Mouse (Mus musculus): ENCODE measurements around the gene Pigyl. TPM values are rescaled to one million over a fixed set of nuclear protein-coding genes. Genes with fewer than 3 reads are reported as not detected.

The Pigyl gene
- polyA plus RNA-seq, 1 experiment from 2014 or later: 77.3 TPM

DNA sequence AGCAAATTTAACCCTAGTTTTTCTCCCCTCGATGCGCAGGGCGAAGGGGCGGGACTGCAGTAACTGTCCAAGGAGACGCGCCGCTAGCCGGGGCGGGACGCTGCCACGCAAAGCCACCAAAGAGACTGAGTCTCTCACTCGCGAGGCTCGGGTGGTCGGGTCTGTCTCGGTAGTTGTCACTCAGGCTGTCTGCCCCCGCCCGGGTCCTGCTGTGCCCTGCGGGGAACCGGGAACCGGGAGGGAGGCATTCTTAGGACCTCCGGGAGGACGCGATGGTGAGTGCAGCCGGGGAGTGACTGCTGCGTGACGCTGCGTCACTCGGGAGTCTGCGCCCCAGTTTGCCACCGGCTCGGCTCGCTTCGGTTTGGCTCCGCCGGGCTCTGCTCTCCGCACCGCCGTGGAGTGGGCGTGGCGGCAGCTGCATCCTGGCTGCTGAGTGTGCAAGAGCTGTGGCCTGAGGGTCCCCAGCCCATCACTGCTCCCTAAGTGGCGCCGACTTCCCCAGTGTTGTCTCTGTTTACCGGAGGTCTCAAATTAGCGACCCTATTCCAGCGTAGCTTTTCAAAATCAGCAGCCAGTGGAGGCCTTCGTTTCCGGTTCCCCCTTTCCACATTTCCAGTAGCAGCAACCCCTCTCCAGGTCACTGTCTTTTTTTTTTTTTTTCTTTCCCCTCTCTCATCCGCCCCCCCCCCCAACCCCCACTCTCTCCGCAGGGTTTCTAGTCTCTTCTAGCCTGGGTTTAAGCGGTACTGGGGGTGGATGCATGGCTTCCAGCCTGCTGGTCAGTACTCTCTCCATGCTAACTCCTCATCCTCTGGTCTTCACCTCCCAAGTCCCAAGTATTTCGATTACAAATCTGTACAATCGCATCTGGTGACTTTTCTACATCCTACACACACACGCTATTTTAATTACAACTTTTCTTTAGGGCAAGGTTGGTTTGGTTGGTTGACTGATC is 8.3 kb downstream of the Pigyl start:
- H3K36me3 ChIP-seq: no peaks in the 10 kb centered on the region
- H3K27me3 ChIP-seq: no peaks in the 10 kb centered on the region
- H3K4me3 ChIP-seq: peak overlapping the region; percentile 63
- H3K27ac ChIP-seq: no peak overlapping the region
- ATAC-seq (ENCODE audit: borderline replicate concordance, extremely low read depth, low FRiP score, low TSS enrichment): peak; percentile 69; the same call in 1 of the 2 replicates
- H3K4me2 ChIP-seq: peak overlapping the region; percentile 98
- H3K4me1 ChIP-seq: no peaks in the 10 kb centered on the region
- peaks cover 2% of the 10 kb centered on the region; the same call in 1 of the 2 replicates for H3K9me3 ChIP-seq
- WGBS: 3% methylated on average over 53 of the region's 54 CpGs
- H3K9ac ChIP-seq: peak overlapping the region; percentile 69

DNA sequence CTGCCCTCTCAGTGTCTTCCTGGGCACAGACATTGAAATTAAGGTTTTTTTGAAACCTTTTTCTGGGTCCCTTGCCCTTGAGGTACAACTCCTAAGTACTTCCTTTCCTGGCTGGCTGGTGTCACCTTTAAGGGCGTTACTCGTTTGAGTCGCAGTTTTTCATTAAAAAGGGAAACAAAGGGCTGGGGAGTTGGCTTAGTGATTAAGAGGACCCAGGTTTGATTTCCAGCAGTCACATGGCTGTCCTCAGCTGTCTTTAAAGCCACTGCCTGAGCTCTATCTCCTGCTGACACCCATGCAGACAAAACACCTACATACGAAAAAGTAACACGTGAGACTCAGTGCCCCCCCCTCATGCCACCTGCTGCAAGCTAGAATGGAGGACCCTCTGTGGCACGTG is 9.3 kb downstream of the Pigyl start:
- Histone ChIP-seq H3K4me1 (no peaks in the 10 kb centered on the region), H3K4me3 (no peak overlapping the region), H3K4me2 (no peak overlapping the region), H3K36me3 (no peaks in the 10 kb centered on the region), H3K9ac (no peak overlapping the region), H3K27me3 (no peaks in the 10 kb centered on the region), H3K9me3 (peaks cover 2% of the 10 kb centered on the region; the same call in 1 of the 2 replicates), H3K27ac (no peak overlapping the region)
- 43% methylated on average over 6 of the region's 6 CpGs for WGBS
- no peak for ATAC-seq (ENCODE audit: borderline replicate concordance, extremely low read depth, low FRiP score, low TSS enrichment)

DNA sequence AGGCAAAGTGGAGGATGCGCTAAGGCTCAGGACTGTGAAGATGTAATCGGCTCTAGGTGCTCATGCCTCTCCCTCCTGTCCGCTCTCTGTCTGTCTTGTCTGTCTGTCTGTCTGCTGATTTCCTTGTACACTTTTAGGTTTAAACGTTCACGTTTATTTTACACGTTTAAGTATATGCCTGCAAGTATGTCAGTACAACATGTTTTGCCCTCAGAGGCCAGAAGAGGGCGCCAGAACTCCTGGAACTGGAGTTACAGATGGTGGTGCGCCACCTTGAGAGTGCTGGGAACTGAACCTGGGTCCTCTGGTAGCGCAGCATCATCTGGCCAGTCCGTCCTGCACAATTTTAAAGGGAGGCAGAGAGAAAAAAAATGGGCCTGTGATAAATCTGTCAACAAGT is 10.0 kb downstream of the Pigyl start:
- WGBS: 85% methylated on average over 10 of the region's 10 CpGs

DNA sequence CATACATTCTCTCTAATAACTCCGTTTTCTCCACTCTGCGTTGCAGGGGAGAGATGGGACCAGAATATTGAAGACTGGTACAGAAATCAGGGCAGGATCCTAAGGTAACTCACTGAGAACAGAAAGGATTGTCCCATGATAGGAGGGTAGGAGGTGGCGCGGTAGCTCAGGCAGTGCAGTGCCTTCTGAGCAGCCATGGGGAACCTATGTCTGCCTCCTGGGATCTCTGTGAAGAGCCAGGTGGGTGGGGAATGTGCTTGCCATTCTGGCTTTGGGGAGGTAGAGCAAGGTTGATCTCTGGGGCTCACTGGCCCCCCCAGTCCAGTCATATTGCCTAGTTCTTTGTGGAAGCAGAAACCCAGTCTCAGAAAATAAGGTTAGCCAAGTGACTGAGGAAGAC is 11.1 kb downstream of the Pigyl start:
- Histone ChIP-seq H3K9ac (no peak overlapping the region), H3K4me1 (no peaks in the 10 kb centered on the region), H3K27ac (no peak overlapping the region), H3K36me3 (no peaks in the 10 kb centered on the region), H3K4me3 (no peak overlapping the region), H3K9me3 (peaks cover 2% of the 10 kb centered on the region; the same call in 1 of the 2 replicates), H3K27me3 (no peaks in the 10 kb centered on the region), H3K4me2 (no peak overlapping the region)
- 92% methylated on average over 4 of the region's 4 CpGs for WGBS
- ATAC-seq (ENCODE audit: borderline replicate concordance, extremely low read depth, low FRiP score, low TSS enrichment): no peak

More for the DNA sequence above, 10.0 kb downstream of the Pigyl start:
- H3K9me3 ChIP-seq: peaks cover 2% of the 10 kb centered on the region; the same call in 1 of the 2 replicates
- no peaks in the 10 kb centered on the region for H3K27me3 ChIP-seq
- H3K27ac ChIP-seq: no peak overlapping the region
- H3K4me2 ChIP-seq: no peak overlapping the region
- no peak overlapping the region for H3K4me3 ChIP-seq
- no peak overlapping the region for H3K9ac ChIP-seq
- ATAC-seq (ENCODE audit: borderline replicate concordance, extremely low read depth, low FRiP score, low TSS enrichment): no peak
- no peaks in the 10 kb centered on the region for H3K4me1 ChIP-seq
- no peaks in the 10 kb centered on the region for H3K36me3 ChIP-seq

DNA sequence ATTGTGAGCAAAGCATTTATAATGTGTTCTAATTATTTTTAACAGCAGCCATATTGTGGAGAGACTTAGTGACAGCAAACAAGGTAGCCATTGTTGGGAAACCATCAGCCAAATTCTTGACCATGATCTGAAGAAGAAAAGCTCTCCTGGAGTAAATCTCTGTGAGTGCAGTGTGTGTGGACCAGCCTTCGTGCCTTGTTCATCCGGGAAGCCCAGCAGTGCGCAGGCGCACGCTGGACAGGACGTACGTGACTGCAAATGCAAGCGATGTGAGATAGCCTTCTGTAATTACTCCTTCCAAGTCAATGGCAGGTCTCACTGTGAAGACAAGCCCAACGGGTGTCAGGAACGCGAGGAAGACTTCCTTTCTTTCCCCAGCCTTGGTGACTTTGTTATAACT is 12.7 kb downstream of the Pigyl start:
- Histone ChIP-seq H3K36me3 (no peaks in the 10 kb centered on the region), H3K9me3 (peaks cover 2% of the 10 kb centered on the region; the same call in 1 of the 2 replicates), H3K27ac (no peak overlapping the region), H3K27me3 (no peaks in the 10 kb centered on the region), H3K4me3 (no peak overlapping the region), H3K4me2 (no peak overlapping the region), H3K4me1 (no peaks in the 10 kb centered on the region), H3K9ac (no peak overlapping the region)
- WGBS: 90% methylated on average over 11 of the region's 11 CpGs
- no peak for ATAC-seq (ENCODE audit: borderline replicate concordance, extremely low read depth, low FRiP score, low TSS enrichment)

DNA sequence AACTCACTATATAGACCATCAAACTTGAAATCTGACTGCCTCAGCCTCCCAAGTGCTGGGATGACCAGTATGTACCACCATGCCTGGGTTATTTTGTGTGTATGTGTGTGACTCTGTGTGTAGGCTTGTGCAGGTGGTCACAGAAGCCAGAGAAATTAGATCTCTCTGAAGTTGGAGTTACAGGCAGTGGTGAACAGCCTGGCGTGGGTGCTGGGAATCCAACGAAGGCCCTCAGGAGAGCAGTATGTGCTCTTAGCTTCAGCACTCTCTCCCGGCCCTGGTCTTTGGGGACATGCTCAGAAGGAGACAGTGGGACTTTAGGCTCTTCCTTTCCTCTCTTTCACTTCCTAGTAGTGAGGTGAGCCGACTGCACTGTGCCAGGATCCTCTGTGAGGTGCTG is 15.7 kb downstream of the Pigyl start:
- Histone ChIP-seq H3K4me3 (no peak overlapping the region), H3K27ac (no peak overlapping the region), H3K4me2 (no peak overlapping the region), H3K9me3 (no peaks in the 10 kb centered on the region; the same call in 1 of the 2 replicates), H3K27me3 (no peaks in the 10 kb centered on the region), H3K36me3 (no peaks in the 10 kb centered on the region), H3K9ac (no peak overlapping the region), H3K4me1 (no peaks in the 10 kb centered on the region)
- ATAC-seq (ENCODE audit: borderline replicate concordance, extremely low read depth, low FRiP score, low TSS enrichment): no peak
- 79% methylated on average over 4 of the region's 4 CpGs for WGBS

DNA sequence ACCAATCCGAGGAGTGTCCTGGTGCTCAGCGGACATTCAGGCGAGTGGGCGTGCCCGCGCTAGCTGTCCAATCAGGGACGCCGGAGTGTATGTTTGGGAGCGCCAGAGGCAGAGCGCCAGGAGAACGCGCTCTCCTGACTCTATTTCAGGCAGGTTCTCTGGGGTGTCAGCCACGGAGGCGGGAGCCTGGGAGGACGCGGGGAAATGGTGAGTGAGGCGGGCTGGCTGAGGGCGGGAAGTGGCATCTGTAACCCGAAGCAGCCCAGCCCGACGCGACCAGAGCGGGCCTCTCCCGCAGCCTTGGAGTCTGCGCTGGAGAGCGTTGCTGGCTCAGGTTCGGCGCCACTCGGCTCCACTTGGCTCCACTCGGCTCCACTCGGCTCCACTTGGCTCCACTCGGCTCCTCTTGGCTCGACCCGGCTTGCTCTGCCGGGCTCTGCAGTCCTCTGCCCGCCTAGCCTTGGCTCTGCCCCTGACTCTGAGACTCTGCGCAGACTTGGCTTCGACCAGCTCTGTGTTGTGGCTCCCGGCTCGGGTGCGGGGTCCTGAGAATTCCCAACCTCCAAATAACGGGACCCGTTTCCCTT is 31.5 kb downstream of the Pigyl start, which contains the start of gene Zfp872:
Gene Zfp872, plus strand, starts transcription at position 66 of the 587 bp plus-strand sequence.
- peak within 1 kb of the TSS; percentile 24; the same call in 1 of the 2 replicates for H3K27ac ChIP-seq
- H3K9ac ChIP-seq: peak within 1 kb of the TSS; percentile 46
- H3K4me1 ChIP-seq: 0 out of 2 replicates have a peak, but pooled peaks cover 8% of the 10 kb centered on the region
- H3K36me3 ChIP-seq: no peaks in the 10 kb centered on the region
- ATAC-seq (ENCODE audit: borderline replicate concordance, extremely low read depth, low FRiP score, low TSS enrichment): peak; percentile 85
- H3K9me3 ChIP-seq: peaks cover 11% of the 10 kb centered on the region; the same call in 1 of the 2 replicates
- peak within 1 kb of the TSS; percentile 85 for H3K4me2 ChIP-seq
- 10% methylated on average over 43 of the region's 43 CpGs for whole genome bisulfite sequencing
- H3K4me3 ChIP-seq: peak within 1 kb of the TSS; percentile 46
- peaks cover 7% of the 10 kb centered on the region; the same call in 1 of the 2 replicates for H3K27me3 ChIP-seq

DNA sequence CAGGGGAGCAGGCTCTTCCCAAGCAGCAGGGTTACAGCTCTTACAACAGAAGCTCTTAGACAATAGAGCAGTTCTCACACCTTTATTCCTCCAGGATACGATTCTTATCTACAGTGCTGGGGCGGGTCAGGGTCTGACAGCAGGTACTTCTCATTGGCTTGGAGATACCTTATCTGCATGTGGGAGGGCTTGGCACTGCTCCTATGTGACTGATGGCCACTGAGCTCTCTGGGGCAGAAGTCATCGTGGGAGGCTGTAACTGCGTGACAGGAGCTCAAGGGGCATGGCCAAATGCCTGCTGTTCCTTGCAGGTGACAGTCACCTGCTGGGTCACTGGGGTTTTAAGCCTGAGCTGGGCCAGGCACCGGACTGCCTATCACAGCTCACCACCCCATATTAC is 39.8 kb downstream of the Pigyl start:
- no peak overlapping the region for H3K4me3 ChIP-seq
- no peaks in the 10 kb centered on the region for H3K27me3 ChIP-seq
- no peak overlapping the region for H3K27ac ChIP-seq
- no peak overlapping the region for H3K4me2 ChIP-seq
- peaks cover 11% of the 10 kb centered on the region; the same call in 1 of the 2 replicates for H3K9me3 ChIP-seq
- ATAC-seq (ENCODE audit: borderline replicate concordance, extremely low read depth, low FRiP score, low TSS enrichment): no peak
- no peaks in the 10 kb centered on the region for H3K36me3 ChIP-seq
- H3K4me1 ChIP-seq: no peaks in the 10 kb centered on the region
- WGBS: 21% methylated on average over 5 of the region's 5 CpGs
- no peak overlapping the region for H3K9ac ChIP-seq

Small RNAs within 50 kb of the gene (microRNA-seq; reads per million reads assigned to microRNA genes)
- gene Mir7084: not detected

Other genes starting within 250 kb of the Pigyl start
- 15.3 and 20.2 TPM in 2 replicates for gene Rab3d, start 238.7 kb upstream of the Pigyl start, polyA plus RNA-seq (2015; fragmentation: Nextera tagmentation; extraction: Ambion mirVana)
- gene Ccdc159, start 229.4 kb upstream of the Pigyl start, polyA plus RNA-seq (2015; fragmentation: Nextera tagmentation; extraction: Ambion mirVana): 3.2 and 4.6 TPM in 2 replicates
- gene Tmem205, start 229.3 kb upstream of the Pigyl start, polyA plus RNA-seq (2015; fragmentation: Nextera tagmentation; extraction: Ambion mirVana): 51.9 and 52.6 TPM in 2 replicates
- gene Plppr2, start 219.8 kb upstream of the Pigyl start, polyA plus RNA-seq (2015; fragmentation: Nextera tagmentation; extraction: Ambion mirVana): 7.8 and 8.0 TPM in 2 replicates
- 6.5 and 6.7 TPM in 2 replicates for gene Swsap1, start 201.1 kb upstream of the Pigyl start, polyA plus RNA-seq (2015; fragmentation: Nextera tagmentation; extraction: Ambion mirVana)
- 6.8 and 7.3 TPM in 2 replicates for gene Epor, start 193.3 kb upstream of the Pigyl start, polyA plus RNA-seq (2015; fragmentation: Nextera tagmentation; extraction: Ambion mirVana)
- 4.9 and 7.2 TPM in 2 replicates for gene Rgl3, start 167.4 kb upstream of the Pigyl start, polyA plus RNA-seq (2015; fragmentation: Nextera tagmentation; extraction: Ambion mirVana)
- 3.9 and 4.4 TPM in 2 replicates for gene Ccdc151, start 154.2 kb upstream of the Pigyl start, polyA plus RNA-seq (2015; fragmentation: Nextera tagmentation; extraction: Ambion mirVana)
- 127 and 137 TPM in 2 replicates for gene Prkcsh, start 154.0 kb upstream of the Pigyl start, polyA plus RNA-seq (2015; fragmentation: Nextera tagmentation; extraction: Ambion mirVana)
- gene Elavl3, start 104.8 kb upstream of the Pigyl start, polyA plus RNA-seq (2015; fragmentation: Nextera tagmentation; extraction: Ambion mirVana): 0.25 and 0.51 TPM in 2 replicates
- gene Gm49318, start 85.6 kb upstream of the Pigyl start, polyA plus RNA-seq (2015; fragmentation: Nextera tagmentation; extraction: Ambion mirVana): not detected in 2 replicates
- gene Zfp653, start 85.5 kb upstream of the Pigyl start, polyA plus RNA-seq (2015; fragmentation: Nextera tagmentation; extraction: Ambion mirVana): 13.4 and 15.3 TPM in 2 replicates
- 33.2 and 33.9 TPM in 2 replicates for gene Ecsit, start 71.4 kb upstream of the Pigyl start, polyA plus RNA-seq (2015; fragmentation: Nextera tagmentation; extraction: Ambion mirVana)
- gene Cnn1, start 57.6 kb upstream of the Pigyl start, polyA plus RNA-seq (2015; fragmentation: Nextera tagmentation; extraction: Ambion mirVana): 60.9 and 71.5 TPM in 2 replicates
- 196 and 210 TPM in 2 replicates for gene Elof1, start 39.7 kb upstream of the Pigyl start, polyA plus RNA-seq (2015; fragmentation: Nextera tagmentation; extraction: Ambion mirVana)
- gene Acp5, start 21.1 kb upstream of the Pigyl start, polyA plus RNA-seq (2015; fragmentation: Nextera tagmentation; extraction: Ambion mirVana): 6.2 and 6.4 TPM in 2 replicates
- gene Zfp872, start 31.2 kb downstream of the Pigyl start, polyA plus RNA-seq (2015; fragmentation: Nextera tagmentation; extraction: Ambion mirVana): 0.52 and 0.64 TPM in 2 replicates
- 20.1 and 24.7 TPM in 2 replicates for gene Zfp809, start 68.9 kb downstream of the Pigyl start, polyA plus RNA-seq (2015; fragmentation: Nextera tagmentation; extraction: Ambion mirVana)
- 5.3 and 5.5 TPM in 2 replicates for gene Zfp599, start 103.0 kb downstream of the Pigyl start, polyA plus RNA-seq (2015; fragmentation: Nextera tagmentation; extraction: Ambion mirVana)
- gene Zfp810, start 150.8 kb downstream of the Pigyl start, polyA plus RNA-seq (2015; fragmentation: Nextera tagmentation; extraction: Ambion mirVana): 22.0 and 22.3 TPM in 2 replicates
- gene Anln, start 232.3 kb downstream of the Pigyl start, polyA plus RNA-seq (2015; fragmentation: Nextera tagmentation; extraction: Ambion mirVana): 56.4 and 57.4 TPM in 2 replicates